Mouse (Mus musculus) hindbrain, embryonic 10.5 days (tissue): Measurements from ENCODE around the gene Snrpd2. TPM values are rescaled to one million over a fixed set of nuclear protein-coding genes. Genes with fewer than 3 reads are reported as not detected.

Experiments used
- DNase-seq: peaks from one replicate; pipeline ENCODE4 v3.0.0-alpha.2; 2017; ENCODE audit warnings: low spot score
- H3K27ac ChIP-seq: fragments of 300-500 bp; sonication (generic); 2 replicates; pipeline ENCODE4 v1.5.1; 2016; ENCODE audit warnings: mild to moderate bottlenecking, moderate library complexity
- H3K27me3 ChIP-seq: fragments of 300-500 bp; sonication (generic); 2 replicates; pipeline ENCODE4 v1.6.1; 2016; ENCODE audit warnings: mild to moderate bottlenecking; ENCODE audit not compliant: poor library complexity, insufficient read depth, severe bottlenecking
- H3K36me3 ChIP-seq: fragments of 300-500 bp; sonication (generic); 2 replicates; pipeline ENCODE4 v1.6.1; 2016; ENCODE audit warnings: mild to moderate bottlenecking, moderate library complexity
- H3K4me1 ChIP-seq: fragments of 300-500 bp; sonication (generic); replicated peaks from 2 replicates; pipeline ENCODE4 v1.6.1; 2016; ENCODE audit warnings: mild to moderate bottlenecking
- H3K4me3 ChIP-seq: fragments of 300-500 bp; sonication (generic); 2 replicates; pipeline ENCODE4 v1.5.1; 2016; ENCODE audit warnings: mild to moderate bottlenecking, moderate library complexity
- H3K9me3 ChIP-seq: fragments of 300-500 bp; sonication (generic); 2 replicates; pipeline ENCODE4 v1.6.1; 2016; ENCODE audit warnings: mild to moderate bottlenecking, moderate library complexity
- WGBS: fragments of 180-500 bp; shearing (Covaris S2); methylation state at CpG from one replicate; pipeline ENCODE4 v1.1.7; 2016; 5-methylcytosine and 5-hydroxymethylcytosine counted together
- polyA plus RNA-seq: library from polyadenylated mRNA; unstranded; fragments of >200 nt; fragmentation: Nextera tagmentation; extraction: Ambion mirVana; gene quantifications from 2 replicates; pipeline ENCODE4 v1.2.1, GENCODE M21; 2016

The Snrpd2 gene
- polyA plus RNA-seq, 1 experiment from 2014 or later: 184 TPM

DNA sequence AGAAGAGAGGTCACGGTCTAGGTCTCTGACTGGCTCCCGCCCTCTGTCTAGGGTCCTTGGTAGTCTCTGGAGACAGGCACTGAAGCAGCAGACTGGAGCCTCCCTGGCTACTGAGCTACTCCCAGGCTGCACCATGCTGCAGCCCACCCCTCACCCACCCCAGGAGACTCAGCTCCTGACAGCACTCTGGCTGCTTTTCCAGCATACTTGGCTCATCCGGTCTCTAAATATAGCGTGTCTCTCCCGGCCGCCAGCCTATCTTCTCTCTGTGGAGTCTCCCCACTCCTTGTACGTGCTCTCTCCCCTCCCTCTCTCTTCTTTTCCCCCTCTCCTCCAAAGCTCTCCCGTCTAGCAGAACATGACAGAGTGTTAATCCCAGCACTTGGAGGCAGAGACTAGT lies 20.6 kb downstream of the Snrpd2 start:
- peaks cover 25% of the 10 kb centered on the region for H3K27me3 ChIP-seq
- no peaks in the 10 kb centered on the region for H3K36me3 ChIP-seq
- 65% methylated on average over 8 of the region's 8 CpGs for WGBS
- no peak for DNase-seq
- H3K4me3 ChIP-seq: no peak overlapping the region
- H3K4me1 ChIP-seq: peaks cover 38% of the 10 kb centered on the region
- peaks cover 3% of the 10 kb centered on the region; the same call in 1 of the 2 replicates for H3K9me3 ChIP-seq
- H3K27ac ChIP-seq: 0 out of 2 replicates have a peak overlapping the region, but pooled peaks have one; percentile 30

DNA sequence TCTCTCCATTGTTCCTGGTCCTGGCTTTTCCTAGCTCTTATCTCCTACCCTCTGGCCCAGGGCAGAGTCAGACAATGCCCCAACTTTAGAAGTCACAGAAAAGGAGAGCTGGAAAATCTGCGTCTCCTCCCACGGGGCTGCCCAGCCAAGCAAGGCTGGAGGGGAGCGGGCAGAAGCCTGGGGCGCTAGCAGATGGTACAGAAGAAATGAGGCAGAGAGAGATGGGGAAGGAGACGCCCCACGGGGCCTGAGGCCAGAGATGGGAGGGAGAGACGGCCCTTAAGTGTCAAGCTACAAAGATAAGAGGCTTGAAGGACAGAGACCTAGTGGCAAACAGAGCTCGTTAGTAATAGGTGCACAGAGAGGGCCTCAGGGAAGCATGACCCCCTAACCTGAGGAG lies 22.3 kb downstream of the Snrpd2 start:
- Histone ChIP-seq H3K4me1 (peaks cover 39% of the 10 kb centered on the region), H3K27me3 (peaks cover 28% of the 10 kb centered on the region), H3K4me3 (no peak overlapping the region), H3K27ac (peak overlapping the region; percentile 76), H3K36me3 (no peaks in the 10 kb centered on the region), H3K9me3 (peaks cover 3% of the 10 kb centered on the region; the same call in 1 of the 2 replicates)
- no peak for DNase-seq
- 56% methylated on average over 8 of the region's 8 CpGs for WGBS

DNA sequence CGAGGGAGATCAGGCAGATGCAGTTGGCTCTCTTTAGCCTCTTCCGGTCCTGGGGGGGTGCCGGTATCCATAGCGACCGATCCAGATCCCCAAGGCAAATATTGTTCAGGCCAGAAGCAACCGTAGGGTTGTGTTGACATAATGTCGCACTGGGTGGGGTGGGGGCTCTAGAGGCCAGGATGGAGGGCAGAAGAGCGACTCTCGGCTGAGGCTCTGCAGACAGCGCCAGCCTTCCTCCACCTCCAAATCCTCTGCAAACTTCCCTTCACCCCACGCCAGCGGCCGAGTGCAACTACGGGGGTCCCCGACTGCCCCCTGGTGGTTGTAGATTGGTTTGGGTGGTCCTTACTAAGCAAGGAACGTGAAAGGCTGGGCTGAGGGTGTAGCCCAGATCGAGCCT lies 23.4 kb downstream of the Snrpd2 start:
- WGBS: 3% methylated on average over 17 of the region's 17 CpGs
- peaks cover 46% of the 10 kb centered on the region for H3K4me1 ChIP-seq
- no peaks in the 10 kb centered on the region for H3K36me3 ChIP-seq
- peaks cover 38% of the 10 kb centered on the region for H3K27me3 ChIP-seq
- H3K4me3 ChIP-seq: peak overlapping the region; percentile 49
- peak overlapping the region; percentile 76 for H3K27ac ChIP-seq
- no peaks in the 10 kb centered on the region for H3K9me3 ChIP-seq
- peak; percentile 88 for DNase-seq

DNA sequence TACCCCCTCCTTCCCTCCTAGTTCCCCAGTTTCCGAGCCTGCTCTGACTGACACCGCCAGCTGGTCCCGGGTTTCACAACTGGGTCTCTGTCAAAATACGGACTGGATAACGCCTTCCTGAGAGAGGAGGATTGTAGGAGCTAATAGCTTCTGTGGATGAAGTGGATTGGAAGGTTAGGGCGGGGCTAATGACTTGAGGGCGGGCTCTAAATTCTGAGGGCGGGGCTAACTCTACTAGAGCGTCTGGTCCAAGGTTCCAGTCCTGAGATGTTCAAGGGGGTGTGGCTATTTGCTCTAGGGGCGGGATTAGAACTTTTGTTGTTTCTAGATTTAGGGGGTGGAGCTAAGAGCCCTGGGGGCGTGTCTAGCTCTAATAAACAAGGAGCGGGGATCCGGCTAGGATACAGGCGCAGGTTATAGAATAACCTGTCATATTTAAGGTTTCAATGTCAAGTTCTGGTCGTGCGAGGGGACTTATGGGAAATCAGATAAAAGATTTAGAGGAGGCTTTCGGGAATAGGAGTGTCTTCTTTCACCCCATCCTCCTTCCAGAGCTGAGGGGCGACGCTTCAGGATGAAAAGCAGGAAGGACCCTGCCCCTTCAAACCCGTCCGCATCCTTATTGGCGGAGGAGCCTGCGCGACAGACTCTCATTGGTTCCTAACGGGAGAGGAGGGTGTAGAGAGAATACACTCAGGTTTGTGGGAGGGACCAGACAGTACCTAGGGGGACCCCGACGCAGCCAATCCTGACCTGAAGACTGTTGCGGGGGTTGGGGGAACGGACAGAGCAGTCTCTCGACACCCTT lies 26.4 kb downstream of the Snrpd2 start, which contains the start of gene Eml2:
Gene Eml2, plus strand, starts transcription at position 714 of the 808 bp plus-strand sequence.
- peak within 1 kb of the TSS; percentile 83 for H3K27ac ChIP-seq
- 1% methylated on average over 30 of the region's 30 CpGs for WGBS

DNA sequence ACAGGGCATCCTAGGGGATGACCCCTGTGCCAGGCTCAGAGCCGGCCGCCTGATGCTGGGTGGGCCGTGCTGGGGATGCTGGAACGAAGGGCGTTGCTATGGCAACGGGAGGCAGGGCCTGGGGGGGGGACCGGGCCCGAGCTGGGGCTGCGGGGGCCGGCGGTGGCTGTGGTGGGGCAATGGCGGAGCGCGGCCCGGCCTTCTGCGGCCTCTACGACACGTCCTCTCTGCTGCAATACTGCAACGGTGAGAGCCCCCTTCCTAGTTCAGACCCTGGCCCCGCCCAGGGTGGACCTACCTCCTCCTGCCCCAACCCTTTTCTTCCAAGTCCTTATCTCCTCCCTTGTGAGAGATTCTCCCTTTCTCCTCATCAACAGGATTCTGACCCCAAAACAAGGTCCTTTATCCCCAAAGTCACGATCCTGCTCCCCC lies 27.0 kb downstream of the Snrpd2 start:
- Histone ChIP-seq H3K27me3 (peaks cover 66% of the 10 kb centered on the region), H3K27ac (peak overlapping the region; percentile 83), H3K9me3 (0 out of 2 replicates have a peak, but pooled peaks cover 4% of the 10 kb centered on the region), H3K36me3 (no peaks in the 10 kb centered on the region), H3K4me3 (peak overlapping the region; percentile 57), H3K4me1 (peaks cover 65% of the 10 kb centered on the region)
- DNase-seq: no peak
- 4% methylated on average over 21 of the region's 21 CpGs for WGBS

More for the DNA sequence above, 26.4 kb downstream of the Snrpd2 start, which contains the start of gene Eml2:
- no peaks in the 10 kb centered on the region for H3K36me3 ChIP-seq
- peak; percentile 64 for DNase-seq
- H3K27me3 ChIP-seq: peaks cover 64% of the 10 kb centered on the region
- H3K4me1 ChIP-seq: peaks cover 60% of the 10 kb centered on the region
- H3K4me3 ChIP-seq: peak within 1 kb of the TSS; percentile 57
- 0 out of 2 replicates have a peak, but pooled peaks cover 4% of the 10 kb centered on the region for H3K9me3 ChIP-seq

DNA sequence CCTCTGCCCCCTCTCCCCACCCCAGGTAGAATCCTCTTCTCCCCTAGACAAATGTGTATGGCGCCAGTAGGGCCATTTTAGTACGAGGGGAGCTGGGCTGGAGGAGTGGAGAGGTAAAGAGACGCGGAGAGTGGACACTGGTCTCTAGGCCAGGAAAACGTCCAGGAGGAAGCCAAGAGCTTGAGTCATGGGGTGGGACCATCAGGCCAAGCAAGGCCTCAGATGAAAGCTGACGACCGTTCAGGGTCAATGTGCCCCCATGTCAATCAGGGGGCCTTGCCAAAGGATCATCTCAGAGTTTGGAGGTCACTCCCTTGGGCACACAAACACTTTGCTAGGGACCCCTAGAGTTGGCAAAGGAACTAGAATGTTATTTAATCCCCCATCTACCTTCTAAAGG lies 27.7 kb downstream of the Snrpd2 start:
- H3K36me3 ChIP-seq: no peaks in the 10 kb centered on the region
- WGBS: 65% methylated on average over 7 of the region's 7 CpGs
- no peak for DNase-seq
- H3K9me3 ChIP-seq: 0 out of 2 replicates have a peak, but pooled peaks cover 4% of the 10 kb centered on the region
- H3K27ac ChIP-seq: no peak overlapping the region
- peak overlapping the region; percentile 57 for H3K4me3 ChIP-seq
- peaks cover 65% of the 10 kb centered on the region for H3K4me1 ChIP-seq
- peaks cover 66% of the 10 kb centered on the region for H3K27me3 ChIP-seq

DNA sequence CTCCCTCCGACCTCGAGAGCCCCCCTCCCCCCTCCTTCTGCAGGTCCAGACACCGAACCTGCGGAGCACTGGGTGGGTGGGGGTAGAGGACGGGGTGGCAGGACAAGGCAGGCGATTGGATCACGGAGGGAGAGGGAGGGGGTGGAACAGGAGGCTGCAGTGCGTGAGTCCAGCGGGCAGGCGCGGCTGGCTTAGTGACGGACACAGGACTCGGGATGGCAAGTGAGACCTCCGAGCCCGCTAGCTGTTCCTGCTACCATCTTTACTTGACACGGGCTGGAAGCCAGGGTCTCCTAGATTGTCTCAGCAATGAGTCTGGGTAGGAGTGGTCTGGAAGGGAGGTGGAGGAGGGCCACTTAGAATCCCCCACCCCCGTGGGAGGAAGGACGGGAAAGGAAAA lies 28.5 kb downstream of the Snrpd2 start:
- Histone ChIP-seq H3K36me3 (no peaks in the 10 kb centered on the region), H3K9me3 (0 out of 2 replicates have a peak, but pooled peaks cover 4% of the 10 kb centered on the region), H3K27me3 (peaks cover 66% of the 10 kb centered on the region), H3K4me3 (peak overlapping the region; percentile 39), H3K4me1 (peaks cover 60% of the 10 kb centered on the region), H3K27ac (peak overlapping the region; percentile 35; the same call in 1 of the 2 replicates)
- no peak for DNase-seq
- WGBS: 14% methylated on average over 18 of the region's 18 CpGs

DNA sequence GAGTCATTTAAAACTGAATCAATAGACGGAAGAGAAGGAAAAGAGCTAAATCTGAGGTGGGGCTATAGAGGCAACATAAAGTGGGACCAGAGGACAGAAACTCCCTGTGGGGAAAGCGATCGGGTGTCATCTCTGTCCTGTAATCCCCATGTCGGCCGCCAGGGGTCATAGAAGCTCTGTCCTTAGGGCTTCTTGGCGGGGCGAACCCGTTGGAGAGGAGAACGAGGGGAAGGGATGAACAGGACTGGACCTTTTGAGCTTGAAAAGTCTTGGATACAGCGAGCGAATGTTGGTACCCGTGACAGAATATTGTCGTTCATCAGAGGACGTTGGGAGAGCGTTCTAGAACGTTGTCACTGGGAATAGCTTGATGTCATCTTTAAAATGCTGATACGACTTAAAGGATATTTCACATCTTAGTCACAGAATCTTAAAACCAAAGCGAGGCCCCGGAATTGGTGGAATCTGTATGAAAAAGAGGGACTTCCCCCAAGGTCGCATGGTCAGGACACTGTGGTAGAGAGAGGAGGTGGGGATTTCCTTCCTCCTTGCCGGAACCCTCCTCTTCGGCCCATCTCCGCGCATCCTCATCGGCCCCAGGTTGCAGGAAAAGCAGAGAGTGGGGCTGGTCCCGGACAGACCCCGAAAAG lies 29.0 kb downstream of the Snrpd2 start:
- peak overlapping the region; percentile 39 for H3K4me3 ChIP-seq
- H3K27ac ChIP-seq: no peak overlapping the region

DNA sequence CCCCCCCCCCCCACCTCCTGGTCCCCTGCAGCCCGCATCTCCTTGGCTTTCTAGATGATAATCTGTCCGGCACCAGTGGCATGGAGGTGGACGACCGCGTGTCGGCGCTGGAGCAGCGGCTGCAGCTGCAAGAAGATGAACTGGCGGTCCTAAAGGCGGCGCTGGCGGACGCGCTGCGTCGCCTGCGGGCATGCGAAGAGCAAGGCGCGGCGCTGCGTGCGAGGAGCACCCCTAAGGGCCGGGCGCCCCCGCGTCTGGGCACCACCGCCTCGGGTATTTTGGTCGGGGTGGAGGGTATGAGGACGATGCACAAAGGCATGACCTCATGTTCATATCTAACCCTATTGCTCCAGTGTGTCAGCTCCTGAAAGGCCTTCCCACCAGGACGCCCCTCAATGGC lies 29.7 kb downstream of the Snrpd2 start:
- peaks cover 8% of the 10 kb centered on the region; the same call in 1 of the 2 replicates for H3K36me3 ChIP-seq
- DNase-seq: peak; percentile 81
- under 1% methylated on average over 32 of the region's 32 CpGs for WGBS
- H3K4me1 ChIP-seq: peaks cover 58% of the 10 kb centered on the region
- H3K27me3 ChIP-seq: peaks cover 66% of the 10 kb centered on the region
- H3K4me3 ChIP-seq: peak overlapping the region; percentile 39
- 0 out of 2 replicates have a peak overlapping the region, but pooled peaks have one; percentile 57 for H3K27ac ChIP-seq
- 0 out of 2 replicates have a peak, but pooled peaks cover 4% of the 10 kb centered on the region for H3K9me3 ChIP-seq

More for the DNA sequence above, 29.0 kb downstream of the Snrpd2 start:
- 0 out of 2 replicates have a peak, but pooled peaks cover 4% of the 10 kb centered on the region for H3K9me3 ChIP-seq
- peaks cover 66% of the 10 kb centered on the region for H3K27me3 ChIP-seq
- peaks cover 3% of the 10 kb centered on the region; the same call in 1 of the 2 replicates for H3K36me3 ChIP-seq
- 4% methylated on average over 27 of the region's 27 CpGs for WGBS
- DNase-seq: peak; percentile 78
- H3K4me1 ChIP-seq: peaks cover 58% of the 10 kb centered on the region

DNA sequence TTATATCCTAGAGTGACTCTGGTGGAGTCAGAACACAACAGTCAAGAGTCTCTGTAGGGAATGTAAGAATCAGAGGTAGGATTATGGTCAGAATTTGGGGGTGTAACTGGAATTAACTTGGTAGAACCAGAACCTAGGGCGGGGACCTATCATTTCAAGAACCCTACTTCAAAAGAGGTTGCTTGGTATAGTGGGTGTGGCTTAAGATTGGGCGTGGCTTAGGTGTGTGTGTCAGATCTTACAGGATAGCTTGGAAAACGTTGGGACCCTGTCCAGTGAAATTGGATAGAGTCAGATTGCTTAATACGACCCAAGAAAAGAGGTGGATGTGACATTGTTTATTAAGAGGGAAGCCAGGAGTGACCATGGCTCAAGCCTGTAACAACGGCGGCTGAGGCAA lies 30.4 kb downstream of the Snrpd2 start:
- Histone ChIP-seq H3K4me3 (peak overlapping the region; percentile 39), H3K27ac (no peak overlapping the region), H3K27me3 (peaks cover 61% of the 10 kb centered on the region), H3K36me3 (peaks cover 13% of the 10 kb centered on the region; the same call in 1 of the 2 replicates), H3K9me3 (0 out of 2 replicates have a peak, but pooled peaks cover 4% of the 10 kb centered on the region), H3K4me1 (peaks cover 62% of the 10 kb centered on the region)
- WGBS: 39% methylated on average over 6 of the region's 6 CpGs
- no peak for DNase-seq

DNA sequence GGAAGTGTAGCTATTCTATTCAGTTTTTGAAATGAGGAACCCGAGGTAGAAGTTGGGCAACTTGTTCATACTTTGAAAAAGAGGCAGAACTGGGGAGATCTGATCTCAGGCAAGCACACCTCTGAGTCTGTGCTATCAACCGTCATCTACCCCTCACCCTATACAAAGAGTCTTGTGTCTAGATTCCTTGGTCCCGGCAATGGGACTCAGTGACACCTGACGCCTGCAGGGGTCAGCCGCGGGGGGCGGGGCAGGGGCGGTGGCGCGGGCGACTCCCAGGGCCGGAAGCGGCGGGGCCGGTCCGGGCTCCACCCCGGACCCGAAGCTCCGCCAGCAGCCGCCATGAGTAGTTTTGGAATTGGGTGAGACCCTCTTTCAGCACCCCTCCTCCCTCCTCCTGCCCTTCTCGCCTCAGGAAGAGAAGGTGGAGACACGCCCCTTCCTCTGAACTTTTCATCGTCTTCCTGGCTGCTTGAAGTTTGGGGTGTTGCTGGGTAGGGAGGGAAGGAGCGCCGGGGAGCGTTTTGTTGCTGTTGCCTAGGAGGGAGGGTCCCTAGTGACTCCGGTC lies 31.4 kb downstream of the Snrpd2 start:
- H3K36me3 ChIP-seq: peaks cover 18% of the 10 kb centered on the region
- H3K4me1 ChIP-seq: peaks cover 58% of the 10 kb centered on the region
- H3K27me3 ChIP-seq: peaks cover 52% of the 10 kb centered on the region
- H3K9me3 ChIP-seq: 0 out of 2 replicates have a peak, but pooled peaks cover 4% of the 10 kb centered on the region
- WGBS: 2% methylated on average over 27 of the region's 27 CpGs
- DNase-seq: peak; percentile 70
- peak overlapping the region; percentile 63 for H3K4me3 ChIP-seq
- H3K27ac ChIP-seq: peak overlapping the region; percentile 80

DNA sequence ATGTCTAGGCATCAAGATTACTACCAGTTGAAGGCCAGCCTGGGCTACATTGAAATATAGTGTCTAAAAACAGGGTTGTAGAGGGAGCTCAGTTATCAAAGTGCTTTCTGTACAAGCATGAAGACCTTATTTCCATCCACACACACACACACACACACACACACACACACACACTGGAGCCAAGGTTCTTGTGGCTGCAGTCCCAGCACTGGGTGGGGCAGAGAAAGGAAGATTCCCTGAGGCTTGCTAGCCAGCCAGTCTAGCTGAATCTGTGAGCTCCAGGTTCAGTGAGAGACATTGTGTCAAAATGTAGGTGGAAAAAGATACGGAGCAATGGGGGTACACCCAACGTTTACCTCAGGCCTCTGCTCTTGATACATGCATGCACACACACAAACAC lies 34.7 kb downstream of the Snrpd2 start:
- H3K9me3 ChIP-seq: no peaks in the 10 kb centered on the region
- H3K36me3 ChIP-seq: peaks cover 45% of the 10 kb centered on the region
- H3K4me3 ChIP-seq: no peak overlapping the region
- no peak overlapping the region for H3K27ac ChIP-seq
- DNase-seq: no peak
- 82% methylated on average over 2 of the region's 2 CpGs for WGBS
- H3K27me3 ChIP-seq: peaks cover 19% of the 10 kb centered on the region
- H3K4me1 ChIP-seq: peaks cover 31% of the 10 kb centered on the region
